Mouse (Mus musculus): Measurements from ENCODE around the gene Epo. TPM values are rescaled to one million over a fixed set of nuclear protein-coding genes. Genes with fewer than 3 reads are reported as not detected.

Gene Epo
- total RNA-seq, 4 experiments from 2014 or later, result not detected

DNA sequence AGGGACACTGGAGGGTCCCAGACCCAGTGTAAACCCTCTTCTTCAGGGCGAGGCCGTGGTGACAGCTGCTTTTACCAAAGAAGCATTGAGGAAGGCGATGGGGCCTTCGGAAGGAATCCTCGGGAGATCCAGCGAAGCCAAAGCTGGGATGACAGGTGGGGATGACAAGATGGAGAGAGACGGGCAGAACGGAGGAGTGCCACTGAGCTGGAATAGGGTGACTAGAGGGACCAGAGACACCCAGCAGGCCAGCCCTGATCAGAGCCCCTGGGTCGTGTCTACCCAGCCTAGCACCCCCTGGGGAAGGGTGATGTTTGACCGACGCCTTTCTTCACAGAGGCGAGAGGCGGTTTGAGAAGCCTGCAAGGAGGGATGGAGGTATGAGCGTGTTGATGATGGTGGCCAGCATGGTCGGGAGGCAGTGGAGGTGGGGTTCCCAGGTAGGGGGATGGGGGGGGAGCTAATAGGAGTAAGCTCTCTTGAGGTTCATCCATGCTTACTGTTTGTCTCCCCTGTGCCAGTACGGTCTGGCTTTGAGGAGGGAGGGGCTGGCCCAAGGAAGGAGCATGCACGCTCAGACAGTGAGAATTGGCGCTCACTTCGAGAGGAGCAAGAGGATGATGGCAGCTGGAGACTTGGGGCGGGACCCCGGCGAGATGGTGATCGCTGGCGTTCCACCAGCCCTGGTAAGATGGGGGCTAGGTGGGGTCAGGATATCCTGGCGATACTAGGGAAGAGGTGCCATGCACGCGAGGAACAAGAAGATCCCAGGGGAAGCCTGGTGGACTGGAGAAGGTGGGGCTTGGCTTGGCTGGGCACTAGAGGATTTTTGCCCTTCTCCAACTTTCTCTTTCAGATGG is 13.1 kb downstream of the Epo start:
- no peak for DNase-seq (ENCODE audit: low spot score in 2 of 2)

DNA sequence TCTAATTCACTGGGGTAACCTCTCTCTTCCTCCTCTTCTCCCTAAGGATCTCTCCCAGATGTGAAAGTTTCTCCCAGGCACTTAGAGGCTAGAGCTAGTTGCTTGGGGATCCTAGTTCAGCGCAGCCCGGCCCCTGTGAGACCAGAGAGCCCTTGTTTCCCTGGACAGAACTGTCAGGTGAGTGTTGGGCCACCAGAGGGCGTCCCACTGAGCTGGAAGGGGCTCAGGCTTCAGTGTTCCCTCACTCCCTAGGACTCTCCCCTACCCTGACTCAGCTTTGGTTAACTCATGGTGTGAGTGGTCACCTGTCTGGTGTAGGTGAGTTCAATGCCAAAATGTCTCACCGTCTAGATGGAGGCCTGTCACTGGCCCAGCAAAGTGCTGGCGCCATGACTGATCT is 14.6 kb downstream of the Epo start, which contains the start of gene Gigyf1:
Gene Gigyf1, plus strand, starts transcription at position 113 of the 400 bp plus-strand sequence.
- no peak for DNase-seq (ENCODE audit: low spot score in 2 of 2)

GRCm38 (mm10) chr5:137514811-137515210 is 18.2 kb downstream of the Epo start:
- no peak for DNase-seq (ENCODE audit: low spot score in 2 of 2)

DNA sequence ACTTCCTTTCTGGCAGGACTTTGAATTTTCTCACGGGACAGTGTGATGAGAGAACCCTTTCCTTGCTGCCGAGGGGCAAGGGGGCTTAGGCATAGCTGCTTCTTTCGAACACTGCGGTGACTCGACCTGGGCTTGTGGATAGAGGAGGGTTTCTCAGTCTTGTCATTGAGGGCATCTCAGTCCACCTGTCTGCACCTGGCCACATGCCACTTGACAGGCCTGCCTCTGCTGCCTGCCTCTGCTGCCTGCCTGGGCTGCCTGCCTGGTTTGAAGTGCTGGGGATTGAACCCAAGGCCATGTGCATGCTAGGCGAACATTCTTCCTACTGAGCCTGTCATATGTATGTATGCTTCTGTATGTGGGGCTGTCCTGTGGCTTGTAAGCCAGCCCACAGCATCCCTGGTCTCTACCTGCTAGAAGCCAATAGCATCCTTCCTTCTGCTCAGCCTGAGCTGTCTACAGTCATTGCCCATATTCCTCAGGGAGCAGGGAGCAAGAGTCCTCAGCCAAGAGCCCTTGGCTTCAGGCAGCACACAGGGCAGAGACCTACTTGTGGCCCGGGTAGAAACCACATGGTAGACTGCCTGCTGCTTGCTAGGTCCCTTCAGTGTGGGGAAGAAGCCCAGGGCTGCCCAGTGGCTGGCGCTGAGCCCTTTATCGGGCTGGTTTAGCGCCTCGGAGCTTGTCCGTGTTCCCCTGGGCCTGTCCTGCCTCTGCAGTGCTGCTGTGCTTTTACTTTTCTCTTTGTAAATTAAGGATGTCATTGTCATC is 18.9 kb downstream of the Epo start:
- no peak for DNase-seq (ENCODE audit: low spot score in 2 of 2)

- DNase-seq (ENCODE audit: low spot score in 2 of 2), result no peak
Measured at GRCm38 (mm10) chr5:137512847-137513794, 19.9 kb downstream of the Epo start.

GRCm38 (mm10) chr5:137511706-137512105 is 21.3 kb downstream of the Epo start:
- DNase-seq (ENCODE audit: low spot score in 2 of 2), result no peak

- no peak for DNase-seq (ENCODE audit: low spot score in 2 of 2)
Measured at GRCm38 (mm10) chr5:137510573-137511390, 22.3 kb downstream of the Epo start.

DNA sequence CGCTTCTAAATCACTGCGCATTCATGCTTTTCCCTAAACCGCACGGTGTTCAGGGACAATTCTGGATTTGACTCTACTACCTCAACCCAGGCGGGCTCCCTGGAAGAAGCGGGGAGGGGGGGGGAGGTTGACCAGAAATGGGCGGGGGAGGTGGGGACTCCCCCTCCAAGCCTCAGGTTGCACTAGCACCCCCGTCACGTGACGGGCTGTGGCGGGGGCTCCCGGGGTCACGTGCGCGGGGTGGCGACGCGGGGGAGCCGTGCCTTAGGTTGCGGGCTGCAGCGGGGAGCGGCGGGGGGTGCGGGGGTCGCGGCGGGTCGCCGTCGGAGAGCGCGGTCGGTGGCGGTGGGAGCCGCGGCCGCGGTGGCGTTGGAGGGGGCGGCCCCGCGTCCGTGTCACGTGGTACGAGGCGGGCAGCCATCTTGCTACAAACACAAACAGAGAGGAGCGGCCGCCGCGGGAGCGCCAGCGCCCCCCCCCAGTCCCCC is 23.0 kb downstream of the Epo start:
- DNase-seq (ENCODE audit: low spot score in 2 of 2), result peak; percentile 58 to 79

DNA sequence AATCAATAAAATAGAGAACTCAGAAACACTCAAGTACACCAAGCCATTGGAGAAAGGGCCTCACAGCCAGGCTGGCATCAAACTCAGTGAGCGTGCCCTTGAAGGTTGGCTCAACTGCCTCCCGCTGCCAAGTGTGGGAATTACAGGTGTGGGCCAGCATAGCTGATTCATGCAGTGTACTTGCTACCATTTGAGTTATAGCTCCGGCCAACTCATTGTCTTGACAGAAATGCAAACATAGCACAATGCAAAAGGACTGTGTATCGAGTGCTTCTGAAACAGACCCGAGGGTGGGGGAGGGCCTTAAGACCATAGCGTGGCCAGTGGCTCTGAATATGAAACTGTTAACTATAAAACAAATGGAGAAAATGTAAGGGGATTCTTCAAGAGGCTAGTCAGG is 29.0 kb downstream of the Epo start:
- DNase-seq (ENCODE audit: low spot score in 2 of 2), result no peak

DNA sequence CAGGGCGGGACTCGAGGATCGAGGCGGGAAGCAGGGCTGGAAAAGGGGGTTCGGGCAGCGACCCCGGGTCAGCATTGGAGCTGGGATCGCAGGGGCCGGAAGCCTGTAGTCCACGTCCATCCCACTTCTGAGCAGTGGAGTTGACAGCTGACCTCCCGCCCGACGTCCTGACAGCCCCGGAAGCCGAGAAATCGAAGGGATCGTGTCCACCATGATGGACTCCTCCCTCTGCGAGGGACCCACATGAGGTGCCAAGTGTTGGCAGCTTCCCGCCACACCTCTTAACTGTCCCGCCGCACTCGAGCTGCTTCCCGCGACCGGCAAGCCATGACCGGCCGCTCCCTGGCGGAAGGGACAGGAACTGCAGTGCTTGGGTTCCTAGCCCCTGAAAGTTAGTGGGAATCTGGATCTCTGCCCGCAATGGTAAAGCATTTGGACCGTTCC is 30.4 kb downstream of the Epo start:
- DNase-seq (ENCODE audit: low spot score in 2 of 2), result peak in 1 of 2 experiments; percentile 67

DNA sequence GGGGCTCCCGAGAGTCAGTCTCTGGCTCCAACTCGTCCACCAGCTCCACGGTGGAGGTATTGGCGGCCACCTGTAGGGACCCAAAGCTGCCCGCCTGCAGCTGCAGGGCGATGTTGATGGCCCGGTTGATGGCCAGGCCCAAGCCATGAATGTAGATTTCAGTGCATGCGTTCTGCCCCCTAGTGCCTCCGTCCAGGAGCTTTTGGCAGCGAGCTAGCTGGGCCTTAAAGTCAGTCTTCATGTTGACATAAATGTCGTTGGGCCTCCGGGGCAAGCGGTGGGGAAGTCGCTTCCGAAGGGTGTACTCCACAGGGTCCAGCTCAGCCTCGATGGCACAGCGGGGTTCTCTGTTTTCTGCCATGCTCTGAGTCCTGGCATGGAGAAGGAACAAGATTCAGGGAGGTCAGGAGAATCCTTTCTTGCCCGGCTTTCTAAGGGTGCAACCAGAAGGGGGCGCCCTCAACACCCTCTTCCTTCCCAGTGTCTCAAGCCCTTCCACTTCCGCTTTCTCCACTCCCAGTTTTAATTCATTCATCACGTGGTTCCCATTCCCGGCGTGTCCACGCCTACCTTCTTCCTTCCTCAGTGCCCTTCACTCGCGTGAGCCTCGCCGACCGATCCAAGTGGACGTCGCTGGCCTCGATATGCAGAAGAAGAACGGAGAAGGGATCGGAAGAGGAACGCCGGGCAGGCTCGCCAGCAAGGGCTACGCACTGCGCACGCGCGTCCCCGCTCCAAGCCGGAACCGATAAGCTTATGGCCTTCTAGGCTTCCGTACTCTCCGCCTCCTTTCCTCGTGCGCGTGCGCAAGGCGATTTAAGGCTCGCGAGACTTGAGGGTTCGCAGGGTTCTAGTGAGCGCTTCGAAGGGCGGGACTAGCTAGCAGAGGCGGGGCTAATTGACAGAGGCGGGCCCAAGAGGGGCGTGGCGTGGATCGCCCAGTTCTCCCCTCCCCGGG is 31.1 kb downstream of the Epo start, which contains the start of gene Pop7:
Gene Pop7, minus strand, starts transcription at position 810 of the 958 bp plus-strand sequence.
- peak; percentile 99 to 100 for DNase-seq (ENCODE audit: low spot score in 2 of 2)

DNA sequence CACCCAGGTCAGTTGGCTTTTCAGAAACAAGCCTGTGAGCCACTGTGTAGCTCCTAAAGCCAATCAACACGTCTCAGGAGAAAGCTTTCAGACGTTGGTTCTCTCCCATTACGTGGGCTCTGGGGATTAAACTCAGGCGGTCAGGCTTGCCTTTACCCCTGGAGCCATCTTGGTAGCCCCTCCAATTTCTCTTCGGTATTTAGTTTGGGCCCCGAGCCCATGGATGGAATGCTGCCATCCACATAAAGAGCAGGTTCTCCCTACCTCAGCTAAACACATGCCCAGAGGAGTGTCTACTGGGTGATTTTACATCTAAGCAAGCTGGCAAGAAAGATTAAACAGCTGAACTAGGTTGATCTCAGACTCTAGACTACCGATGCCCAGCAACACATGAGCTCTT is 32.9 kb downstream of the Epo start:
- DNase-seq (ENCODE audit: low spot score in 2 of 2), result no peak

GRCm38 (mm10) chr5:137493831-137494230 is 39.2 kb downstream of the Epo start:
- no peak for DNase-seq (ENCODE audit: low spot score in 2 of 2)

- peak in 1 of 2 experiments; percentile 60 for DNase-seq (ENCODE audit: low spot score in 2 of 2)
Measured at GRCm38 (mm10) chr5:137491559-137491958, 41.5 kb downstream of the Epo start.

GRCm38 (mm10) chr5:137487616-137488015 is 45.4 kb downstream of the Epo start:
- DNase-seq (ENCODE audit: low spot score in 2 of 2), result no peak

GRCm38 (mm10) chr5:137485851-137486155 is 47.2 kb downstream of the Epo start:
- DNase-seq (ENCODE audit: low spot score in 2 of 2), result no peak

- DNase-seq (ENCODE audit: low spot score in 2 of 2), result no peak
Measured at GRCm38 (mm10) chr5:137485071-137485850, 47.8 kb downstream of the Epo start.

- DNase-seq (ENCODE audit: low spot score in 2 of 2), result no peak
Measured at GRCm38 (mm10) chr5:137481897-137482296, 51.1 kb downstream of the Epo start.

Data from layer of hippocampus, adult 8-10 months (tissue).